Mouse (Mus musculus): Measurements from ENCODE around the gene Mrc1.

The Mrc1 gene

GRCm38 (mm10) chr2:14244157-14244556 lies 15.0 kb downstream of the Mrc1 start:
- DNase-seq (ENCODE audit: low read depth, low spot score): no peak

- no peak for DNase-seq (ENCODE audit: low read depth, low spot score)
These were observed 15.5 kb downstream of the Mrc1 start for GRCm38 (mm10) chr2:14244668-14245067.

GRCm38 (mm10) chr2:14249839-14250564 lies 20.8 kb downstream of the Mrc1 start:
- DNase-seq (ENCODE audit: low read depth, low spot score): no peak

DNA sequence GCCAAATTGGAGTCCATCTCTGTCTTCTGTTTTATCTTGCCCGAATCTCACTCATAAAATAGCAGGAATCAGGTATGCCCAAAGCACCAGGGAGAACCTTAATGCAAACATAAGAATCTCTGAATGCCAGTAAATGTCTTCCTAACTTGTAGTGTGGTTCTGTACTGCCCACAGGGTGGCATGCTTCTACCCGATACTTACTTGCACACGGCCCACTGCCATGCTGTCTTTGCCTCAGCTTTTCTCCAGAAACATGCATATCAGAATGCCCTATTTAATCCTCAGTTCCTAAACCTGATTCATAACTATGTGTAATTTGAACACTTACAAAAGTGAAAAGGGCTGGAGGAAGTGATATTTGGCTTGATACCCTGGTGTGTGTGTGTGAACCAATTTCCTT lies 22.7 kb downstream of the Mrc1 start:
- no peak for DNase-seq (ENCODE audit: low read depth, low spot score)

- DNase-seq (ENCODE audit: low read depth, low spot score): no peak
These were observed 29.2 kb downstream of the Mrc1 start for GRCm38 (mm10) chr2:14258345-14258850.

DNA sequence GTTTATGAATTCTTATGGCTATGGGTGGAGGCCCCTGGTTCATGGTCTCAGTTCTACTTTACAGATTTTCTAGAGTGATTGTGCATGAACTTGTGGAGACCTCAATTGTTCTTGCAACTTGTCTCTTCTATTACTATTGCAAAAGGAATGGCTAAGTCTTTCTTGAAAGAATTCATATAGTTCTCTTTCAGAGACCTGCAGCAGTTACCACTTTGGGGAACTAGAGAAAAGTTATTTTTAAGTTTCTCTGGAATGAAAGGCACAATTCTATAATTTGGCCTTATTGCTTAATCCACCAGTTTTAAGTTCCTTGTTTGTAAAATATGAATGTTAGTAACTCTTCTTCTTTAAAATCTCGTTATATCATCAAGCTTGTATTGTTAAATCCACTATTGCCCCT lies 32.9 kb downstream of the Mrc1 start:
- DNase-seq (ENCODE audit: low read depth, low spot score): no peak

- DNase-seq (ENCODE audit: low read depth, low spot score): no peak
These were observed 40.0 kb downstream of the Mrc1 start for GRCm38 (mm10) chr2:14269160-14269559.

- no peak for DNase-seq (ENCODE audit: low read depth, low spot score)
These were observed 42.9 kb downstream of the Mrc1 start for GRCm38 (mm10) chr2:14272088-14272487.

DNA sequence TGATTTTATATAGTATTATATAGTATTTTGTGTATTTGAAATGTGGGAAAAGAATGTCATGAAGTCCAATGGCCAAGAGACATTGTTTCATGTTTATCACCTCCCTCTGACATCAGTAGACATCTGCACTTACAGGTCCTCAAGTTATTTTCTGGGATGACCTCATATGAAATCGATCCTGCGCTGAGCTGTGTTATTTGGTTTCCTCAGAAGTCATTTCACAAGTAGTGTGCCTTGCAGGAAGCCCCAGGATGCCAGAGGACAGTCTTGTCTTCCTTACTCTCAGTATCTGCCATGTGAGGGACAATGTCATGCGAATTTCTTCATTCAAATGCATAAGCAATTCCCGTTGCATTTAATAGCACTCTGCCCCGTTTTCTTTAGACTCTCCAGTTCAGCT lies 46.6 kb downstream of the Mrc1 start:
- no peak for DNase-seq (ENCODE audit: low read depth, low spot score)

DNA sequence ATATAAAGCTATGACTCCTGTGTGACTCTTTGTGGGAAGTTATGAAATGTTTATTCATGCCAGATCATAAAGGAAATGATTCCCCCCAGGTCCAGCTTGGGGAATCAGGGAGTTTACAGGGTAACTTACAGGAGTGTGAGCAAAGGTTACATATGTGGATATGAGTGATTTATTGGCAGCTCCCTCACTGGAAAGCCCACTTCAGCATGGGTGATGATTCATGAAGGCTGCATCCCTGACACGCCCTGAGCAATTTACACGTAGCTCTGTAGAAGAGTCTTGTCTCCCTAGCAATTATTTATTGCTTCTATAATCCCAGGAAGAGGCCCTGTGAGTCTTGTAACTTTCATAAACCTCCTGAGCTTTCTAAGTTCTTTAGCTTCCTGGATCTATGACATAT lies 50.1 kb downstream of the Mrc1 start:
- DNase-seq (ENCODE audit: low read depth, low spot score): no peak

DNA sequence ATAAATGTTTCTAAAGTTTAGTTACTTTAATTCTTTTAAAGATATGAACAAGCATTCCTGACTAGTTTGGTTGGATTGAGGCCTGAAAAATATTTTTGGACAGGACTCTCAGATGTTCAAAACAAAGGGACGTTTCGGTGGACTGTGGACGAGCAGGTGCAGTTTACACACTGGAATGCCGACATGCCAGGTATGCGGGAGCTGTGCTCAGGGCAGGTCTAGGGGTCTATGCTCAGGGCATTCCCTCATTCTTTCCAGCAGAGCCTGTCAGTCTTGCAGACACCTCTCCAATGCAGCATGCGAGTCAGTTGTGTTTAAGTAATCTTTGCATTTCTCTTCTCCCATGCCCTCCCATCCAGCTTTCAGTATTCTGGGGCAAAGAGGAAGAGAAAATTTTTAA lies 50.6 kb downstream of the Mrc1 start:
- peak; percentile 9 for DNase-seq (ENCODE audit: low read depth, low spot score)

DNA sequence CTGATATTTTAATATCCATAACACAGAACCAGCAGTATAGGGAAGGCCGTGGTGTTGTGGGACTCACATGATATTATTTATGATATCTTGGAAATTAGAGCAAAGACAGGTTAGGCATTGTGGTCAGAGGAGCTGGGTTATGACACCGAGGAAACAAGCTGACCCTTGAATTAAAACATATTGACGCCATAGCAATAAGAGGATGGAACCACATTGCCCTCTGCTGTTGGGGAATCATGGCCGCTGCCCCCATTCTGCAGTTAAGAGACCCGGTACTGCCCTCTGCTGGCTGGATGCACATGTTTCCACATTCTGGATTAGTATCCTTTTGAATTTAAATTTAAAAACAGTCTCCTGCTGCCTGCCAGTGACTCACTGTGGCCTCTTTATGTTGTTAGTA lies 66.1 kb downstream of the Mrc1 start:
- peak; percentile 82 for DNase-seq (ENCODE audit: low read depth, low spot score)

GRCm38 (mm10) chr2:14312505-14313380 lies 83.6 kb downstream of the Mrc1 start:
- DNase-seq (ENCODE audit: low read depth, low spot score): no peak

- DNase-seq (ENCODE audit: low read depth, low spot score): no peak
These were observed 85.9 kb downstream of the Mrc1 start for GRCm38 (mm10) chr2:14315113-14315512.

DNA sequence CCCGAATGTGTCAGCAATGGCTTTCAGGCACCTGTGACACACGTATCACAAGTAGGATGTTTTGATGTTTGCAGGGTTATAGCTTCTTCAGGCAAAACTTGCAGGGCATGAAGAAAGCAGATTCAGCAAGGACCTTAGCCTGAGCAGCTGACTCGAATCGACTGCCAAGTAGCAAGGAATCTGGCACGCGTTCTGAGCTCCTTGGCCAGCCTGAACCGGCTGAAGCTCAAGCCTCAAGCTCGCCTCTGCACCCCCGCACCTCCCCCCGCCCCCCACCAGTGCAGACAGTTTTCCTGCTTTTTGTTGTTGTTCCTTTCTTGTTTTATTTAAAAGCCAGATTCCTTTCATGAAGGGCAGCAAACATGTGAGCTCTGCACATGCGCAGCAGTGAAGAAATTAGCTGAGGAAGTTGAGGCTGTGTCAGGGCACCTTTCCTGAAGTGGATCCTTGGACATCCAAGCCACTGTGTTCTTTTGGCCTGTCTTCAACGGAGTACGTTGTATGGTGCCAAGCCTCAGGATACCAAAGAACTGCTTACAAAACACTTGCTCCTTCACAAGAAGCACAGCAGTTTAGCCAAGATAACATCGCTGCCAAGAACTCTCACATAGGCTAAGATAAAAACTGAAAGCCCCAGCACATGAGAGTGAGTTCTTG lies 112.6 kb downstream of the Mrc1 start:
- no peak for DNase-seq (ENCODE audit: low read depth, low spot score)

GRCm38 (mm10) chr2:14342309-14342839 lies 113.2 kb downstream of the Mrc1 start:
- DNase-seq (ENCODE audit: low read depth, low spot score): no peak
